Mouse (Mus musculus): ENCODE results near the gene Shbg. TPM values are rescaled to one million over a fixed set of nuclear protein-coding genes. Genes with fewer than 3 reads are reported as not detected.
"Not testable (repeated sequence)": the region's sequence is repeated elsewhere in the genome, so short reads cannot be mapped to it uniquely, and the experiment has no call there.

Shbg gene
- polyA plus RNA-seq, 1 experiment, result 0.02 TPM

DNA sequence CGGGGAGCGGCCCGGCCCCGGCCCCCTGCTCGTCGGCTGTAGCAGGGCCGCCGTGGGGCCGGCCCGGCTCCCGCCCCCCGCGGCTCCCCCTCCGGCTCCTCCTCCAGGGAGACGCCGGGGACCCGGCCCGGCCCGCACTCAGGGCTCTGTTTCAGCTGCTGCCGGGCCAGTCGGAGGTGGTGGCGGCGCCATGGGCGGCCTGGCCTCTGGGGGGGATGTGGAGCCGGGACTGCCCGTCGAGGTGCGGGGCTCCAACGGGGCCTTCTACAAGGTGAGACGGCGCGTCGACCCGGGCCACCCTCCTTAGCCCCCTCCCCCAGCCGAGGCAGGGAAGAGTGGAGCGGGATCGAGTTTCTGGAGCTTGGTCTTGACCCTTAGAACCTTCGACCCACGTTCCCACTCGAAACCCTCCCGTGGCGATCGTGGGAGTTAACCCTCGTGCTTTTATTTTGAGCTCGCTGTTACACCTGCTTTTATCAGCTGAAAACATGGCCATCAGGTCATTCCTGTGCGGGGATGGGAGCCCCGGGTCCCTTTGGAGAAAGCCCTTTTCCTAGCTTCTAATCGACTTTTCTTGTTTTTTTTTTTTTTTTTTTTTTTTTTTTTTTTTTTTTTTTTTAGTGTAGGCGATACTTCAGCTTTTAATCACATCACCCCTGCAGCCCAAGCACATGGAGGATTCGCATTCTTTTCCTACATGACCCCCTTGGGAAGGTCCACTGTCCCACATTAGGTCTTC, 15.6 kb upstream of the Shbg start:
- peak overlapping the region; percentile 95 for H3K4me3 ChIP-seq (replicated peaks)
- TF ChIP-seq GATA1 (IDR thresholded peaks at IDR 0.05; ENCODE audit: low read length) (no peak), TAL1 (IDR thresholded peaks at IDR 0.05; ENCODE audit: low read length) (no peak)
- H3K27me3 ChIP-seq (ENCODE audit: control insufficient read depth), result no peaks in the 10 kb centered on the region
- H3K36me3 ChIP-seq (ENCODE audit: control insufficient read depth), result peaks cover 21% of the 10 kb centered on the region
- H3K9me3 ChIP-seq (ENCODE audit: control insufficient read depth, low read length), result no peaks in the 10 kb centered on the region
- peaks cover 56% of the 10 kb centered on the region for H3K4me1 ChIP-seq (ENCODE audit: control insufficient read depth)

DNA sequence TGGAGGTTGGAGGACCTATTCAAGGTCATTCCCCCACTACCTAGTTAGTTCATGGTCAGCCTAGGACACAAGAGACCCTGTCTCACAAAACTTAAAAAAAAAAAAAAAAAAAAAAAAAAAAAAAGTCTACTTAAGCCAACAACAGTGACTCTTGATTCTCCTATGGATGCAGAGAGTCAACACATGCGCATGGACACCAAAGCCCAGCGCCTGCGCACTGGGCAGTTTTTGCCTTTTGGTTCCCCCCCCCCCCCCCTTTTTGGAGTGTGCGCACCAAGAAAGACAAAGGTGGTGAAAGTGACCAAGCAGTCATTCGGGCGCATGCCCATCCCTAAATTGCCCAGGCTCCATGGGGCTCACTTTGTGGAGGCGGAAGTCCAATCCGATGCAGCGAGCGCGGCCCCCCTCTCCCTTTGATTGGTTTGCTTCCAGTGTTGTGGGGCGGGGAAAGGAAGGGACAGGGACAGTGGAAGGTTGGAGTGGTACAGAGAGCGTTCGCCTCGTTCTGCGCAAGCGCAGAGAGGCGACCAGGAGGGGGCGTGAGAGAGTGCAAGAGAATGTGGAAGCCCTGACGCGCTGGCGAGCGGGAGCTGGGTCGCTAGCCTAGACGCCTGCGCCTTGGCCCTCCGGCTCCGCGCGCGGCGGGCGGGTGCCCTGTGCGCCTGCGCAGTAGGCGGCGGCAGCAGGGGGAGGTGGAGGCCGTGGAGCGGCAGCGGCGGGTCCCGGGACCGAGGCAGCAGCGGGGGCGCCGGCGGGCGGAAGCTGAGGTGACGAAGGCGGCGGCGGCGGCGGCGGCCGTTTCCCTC, 14.8 kb upstream of the Shbg start, which contains the start of gene Fxr2:
TSS of gene Fxr2 (plus strand) at position 707 of the 806 bp plus-strand sequence.
- H3K4me1 ChIP-seq (ENCODE audit: control insufficient read depth), result peaks cover 57% of the 10 kb centered on the region
- peak within 1 kb of the TSS; percentile 95 for H3K4me3 ChIP-seq (replicated peaks)
- H3K27me3 ChIP-seq (ENCODE audit: control insufficient read depth), result no peaks in the 10 kb centered on the region
- peaks cover 16% of the 10 kb centered on the region for H3K36me3 ChIP-seq (ENCODE audit: control insufficient read depth)
- no peaks in the 10 kb centered on the region for H3K9me3 ChIP-seq (ENCODE audit: control insufficient read depth, low read length)
- TF ChIP-seq TAL1 (IDR thresholded peaks at IDR 0.05; ENCODE audit: low read length), result no peak
- no peak for TF ChIP-seq GATA1 (IDR thresholded peaks at IDR 0.05; ENCODE audit: low read length)

DNA sequence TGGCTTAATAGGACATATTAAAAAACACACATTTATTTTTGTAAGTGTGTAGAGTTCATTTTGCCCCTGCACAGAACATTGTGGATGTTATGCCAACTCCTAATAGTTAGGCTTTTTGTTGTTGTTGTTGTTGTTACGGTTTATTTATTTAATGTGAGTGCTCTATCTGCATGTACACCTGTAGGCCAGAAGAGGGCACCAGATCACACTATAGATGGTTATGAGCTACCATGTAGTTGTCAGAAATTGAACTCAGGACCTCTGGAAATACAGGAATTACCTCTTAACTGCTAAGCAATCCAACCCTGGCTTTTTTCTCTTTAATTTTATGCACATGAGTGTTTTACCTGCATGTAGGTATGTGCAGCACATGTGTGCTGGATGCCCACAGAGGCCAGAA, 12.1 kb upstream of the Shbg start:
- TF ChIP-seq TAL1 (IDR thresholded peaks at IDR 0.05; ENCODE audit: low read length), result no peak
- TF ChIP-seq GATA1 (IDR thresholded peaks at IDR 0.05; ENCODE audit: low read length), result no peak
- H3K4me1 ChIP-seq (ENCODE audit: control insufficient read depth), result peaks cover 35% of the 10 kb centered on the region

DNA sequence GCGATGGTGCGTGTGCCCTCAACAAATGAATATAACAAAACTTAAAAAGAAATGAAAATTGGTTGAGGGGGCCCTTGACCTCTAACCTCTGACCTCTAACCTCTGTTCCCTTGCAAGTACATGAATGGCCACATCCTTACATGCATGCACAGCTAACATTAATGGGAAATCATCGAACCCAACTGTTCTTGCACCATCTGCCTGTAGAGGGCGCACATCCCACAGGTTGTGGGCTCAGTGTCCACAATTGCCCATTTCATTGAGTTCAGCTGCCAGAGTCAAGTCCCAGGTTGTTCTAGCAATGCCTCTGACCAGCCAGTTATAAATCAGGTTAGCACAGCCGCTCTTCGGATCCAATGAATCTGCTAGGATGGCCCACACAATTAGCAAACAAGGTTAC, 10.6 kb upstream of the Shbg start:
- no peak overlapping the region for H3K4me3 ChIP-seq (replicated peaks)
- TF ChIP-seq GATA1 (IDR thresholded peaks at IDR 0.05; ENCODE audit: low read length) (no peak), TAL1 (IDR thresholded peaks at IDR 0.05; ENCODE audit: low read length) (no peak)
- H3K27me3 ChIP-seq (ENCODE audit: control insufficient read depth), result no peaks in the 10 kb centered on the region
- no peaks in the 10 kb centered on the region for H3K36me3 ChIP-seq (ENCODE audit: control insufficient read depth)
- H3K9me3 ChIP-seq (ENCODE audit: control insufficient read depth, low read length), result no peaks in the 10 kb centered on the region
- peaks cover 20% of the 10 kb centered on the region for H3K4me1 ChIP-seq (ENCODE audit: control insufficient read depth)

More for the DNA sequence above, 12.1 kb upstream of the Shbg start:
- Histone ChIP-seq H3K9me3 (ENCODE audit: control insufficient read depth, low read length) (no peaks in the 10 kb centered on the region), H3K27me3 (ENCODE audit: control insufficient read depth) (no peaks in the 10 kb centered on the region), H3K4me3 (replicated peaks) (no peak overlapping the region), H3K36me3 (ENCODE audit: control insufficient read depth) (peaks cover 3% of the 10 kb centered on the region; the same call in 1 of the 2 replicates)

DNA sequence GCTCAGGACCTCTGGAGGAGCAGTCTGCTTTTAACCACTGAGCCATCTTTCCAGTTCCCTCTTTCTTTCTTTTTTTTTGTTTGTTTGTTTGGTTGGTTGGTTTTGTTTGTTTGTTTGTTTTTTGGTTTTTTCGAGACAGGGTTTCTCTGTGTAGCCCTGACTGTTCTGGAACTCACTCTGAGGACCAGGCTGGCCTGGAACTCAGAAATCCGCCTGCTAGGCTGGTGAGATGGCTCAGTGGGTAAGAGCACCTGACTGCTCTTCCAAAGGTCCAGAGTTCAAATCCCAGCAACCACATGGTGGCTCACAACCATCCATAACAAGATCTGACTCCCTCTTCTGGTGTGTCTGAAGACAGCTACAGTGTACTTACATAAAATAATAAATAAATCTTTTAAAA, 6.6 kb upstream of the Shbg start:
- H3K4me1 ChIP-seq (ENCODE audit: control insufficient read depth), result peaks cover 39% of the 10 kb centered on the region
- not testable (repeated sequence) for H3K4me3 ChIP-seq (replicated peaks); H3K9me3 ChIP-seq (ENCODE audit: control insufficient read depth, low read length); H3K27me3 ChIP-seq (ENCODE audit: control insufficient read depth); H3K36me3 ChIP-seq (ENCODE audit: control insufficient read depth)

DNA sequence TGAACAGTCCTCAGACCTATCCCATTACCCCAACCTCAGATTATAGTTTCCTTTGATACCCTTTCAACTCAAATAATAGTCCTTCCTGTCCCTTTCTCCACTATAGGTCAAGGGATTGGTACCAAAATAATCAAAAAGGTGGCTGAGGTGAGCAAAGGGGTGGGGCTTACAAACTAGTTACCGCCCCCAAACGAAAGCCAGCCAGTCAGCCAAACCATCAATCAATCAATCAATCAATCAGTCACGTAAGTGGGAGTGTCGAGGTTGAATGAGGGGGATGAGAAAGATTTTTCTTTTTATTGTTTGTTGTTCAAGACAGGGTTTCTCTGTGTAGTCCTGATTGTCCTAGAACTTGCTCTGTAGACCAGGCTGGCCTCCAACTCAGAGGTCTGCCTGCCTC, 5.3 kb upstream of the Shbg start:
- Histone ChIP-seq H3K4me3 (replicated peaks) (no peak overlapping the region), H3K27me3 (ENCODE audit: control insufficient read depth) (no peaks in the 10 kb centered on the region), H3K9me3 (ENCODE audit: control insufficient read depth, low read length) (no peaks in the 10 kb centered on the region), H3K36me3 (ENCODE audit: control insufficient read depth) (no peaks in the 10 kb centered on the region), H3K4me1 (ENCODE audit: control insufficient read depth) (peaks cover 33% of the 10 kb centered on the region)
- TF ChIP-seq TAL1 (IDR thresholded peaks at IDR 0.05; ENCODE audit: low read length) (no peak), GATA1 (IDR thresholded peaks at IDR 0.05; ENCODE audit: low read length) (no peak)

DNA sequence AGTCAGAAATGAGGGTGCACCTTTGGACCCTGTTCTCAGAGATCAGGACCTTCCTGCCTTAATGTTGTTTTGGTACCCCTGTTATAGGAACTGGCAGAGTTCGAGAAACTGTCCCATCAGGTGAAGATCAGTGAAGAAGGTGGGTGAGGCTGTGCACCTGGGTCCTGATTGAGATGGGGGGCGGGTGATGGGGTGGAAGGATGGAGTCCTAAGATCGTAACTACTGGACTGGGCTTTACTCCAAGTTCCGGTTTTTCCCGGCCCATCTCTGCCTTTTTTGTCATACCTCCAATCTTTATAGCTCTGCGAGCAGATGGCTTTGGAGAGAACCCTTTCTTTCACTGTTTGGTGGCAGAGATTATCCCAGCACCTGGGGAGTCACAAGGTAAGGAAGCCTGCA, 4.7 kb upstream of the Shbg start:
- Histone ChIP-seq H3K27me3 (ENCODE audit: control insufficient read depth) (no peaks in the 10 kb centered on the region), H3K4me1 (ENCODE audit: control insufficient read depth) (peaks cover 39% of the 10 kb centered on the region), H3K36me3 (ENCODE audit: control insufficient read depth) (no peaks in the 10 kb centered on the region), H3K9me3 (ENCODE audit: control insufficient read depth, low read length) (no peaks in the 10 kb centered on the region), H3K4me3 (replicated peaks) (peak overlapping the region; percentile 63)
- TF ChIP-seq TAL1 (IDR thresholded peaks at IDR 0.05; ENCODE audit: low read length) (no peak), GATA1 (IDR thresholded peaks at IDR 0.05; ENCODE audit: low read length) (no peak)

DNA sequence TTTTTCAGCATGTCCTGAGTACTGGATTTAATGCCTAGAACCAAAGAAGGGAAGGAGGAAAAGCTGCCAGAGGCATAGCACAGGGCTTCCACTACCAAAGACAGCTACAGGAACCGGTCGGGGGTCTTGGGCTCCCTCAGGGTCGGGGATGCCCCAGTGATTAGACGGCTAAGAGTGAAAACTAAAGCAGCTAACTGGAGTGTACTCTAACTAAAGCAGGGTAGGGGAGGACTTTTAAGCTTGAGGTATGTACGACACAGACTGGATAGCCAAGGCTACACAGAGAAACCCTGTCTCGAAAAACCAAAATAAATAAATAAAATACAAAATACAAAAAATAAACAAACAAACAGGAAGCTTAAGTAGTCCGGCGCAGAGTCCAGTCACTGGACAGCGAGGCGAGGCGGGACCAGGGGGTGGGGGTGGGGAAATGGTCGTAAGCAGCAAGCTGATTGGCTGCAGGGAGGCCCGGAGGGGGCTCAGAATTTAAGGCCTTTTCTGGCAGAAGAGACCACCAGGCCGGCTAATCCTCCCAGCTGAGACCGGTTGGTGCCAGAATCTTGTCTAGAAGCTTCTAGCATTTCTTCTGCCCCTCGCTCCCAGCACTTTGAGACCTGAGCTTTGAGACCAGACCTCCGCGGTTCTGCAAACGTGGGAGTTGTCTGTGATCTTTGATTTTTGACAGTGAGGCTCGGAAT, 4.0 kb upstream of the Shbg start, which contains the start of gene Sat2:
TSS of gene Sat2 (plus strand) at position 454 of the 698 bp plus-strand sequence.
- Histone ChIP-seq H3K4me1 (ENCODE audit: control insufficient read depth) (peaks cover 45% of the 10 kb centered on the region), H3K27me3 (ENCODE audit: control insufficient read depth) (peaks cover 4% of the 10 kb centered on the region), H3K9me3 (ENCODE audit: control insufficient read depth, low read length) (no peaks in the 10 kb centered on the region), H3K4me3 (replicated peaks) (peak within 1 kb of the TSS; percentile 63), H3K36me3 (ENCODE audit: control insufficient read depth) (no peaks in the 10 kb centered on the region)
- TF ChIP-seq GATA1 (IDR thresholded peaks at IDR 0.05; ENCODE audit: low read length), result no peak
- no peak for TF ChIP-seq TAL1 (IDR thresholded peaks at IDR 0.05; ENCODE audit: low read length)
